Mouse (Mus musculus): ENCODE measurements around the gene Prkce. TPM values are rescaled to one million over a fixed set of nuclear protein-coding genes. Genes with fewer than 3 reads are reported as not detected.

The Prkce gene
- polyA plus RNA-seq, 1 experiment: not detected

GRCm38 (mm10) chr17:86145079-86145951 lies 22.3 kb upstream of the Prkce start, which contains the start of gene Srbd1:
Gene Srbd1 (minus strand): TSS chr17:86145175.
- Histone ChIP-seq H3K4me3 (ENCODE audit: insufficient read depth, low read depth, low read length) (peak within 1 kb of the TSS; percentile 92), H3K27ac (ENCODE audit: insufficient read depth, low read depth, low read length) (peak within 1 kb of the TSS; percentile 46), H3K4me1 (ENCODE audit: control insufficient read depth, insufficient read depth, low read length) (no peaks in the 10 kb centered on the region)
- under 1% methylated on average over 45 of the region's 45 CpGs for WGBS
- TF ChIP-seq POLR2A (IDR thresholded peaks at IDR 0.05; ENCODE audit: insufficient read depth, low read depth, low read length) (no peak), CTCF (IDR thresholded peaks at IDR 0.05; ENCODE audit: insufficient read depth, low read depth, low read length) (no peak)

GRCm38 (mm10) chr17:86149726-86150125 lies 17.9 kb upstream of the Prkce start:
- H3K27ac ChIP-seq (ENCODE audit: insufficient read depth, low read depth, low read length): no peak overlapping the region
- 91% methylated on average over 1 of the region's 1 CpGs for WGBS
- no peak for TF ChIP-seq POLR2A (IDR thresholded peaks at IDR 0.05; ENCODE audit: insufficient read depth, low read depth, low read length)
- no peak for TF ChIP-seq CTCF (IDR thresholded peaks at IDR 0.05; ENCODE audit: insufficient read depth, low read depth, low read length)
- no peaks in the 10 kb centered on the region for H3K4me1 ChIP-seq (ENCODE audit: control insufficient read depth, insufficient read depth, low read length)
- no peak overlapping the region for H3K4me3 ChIP-seq (ENCODE audit: insufficient read depth, low read depth, low read length)

- Histone ChIP-seq H3K27ac (ENCODE audit: insufficient read depth, low read depth, low read length) (no peak overlapping the region), H3K4me3 (ENCODE audit: insufficient read depth, low read depth, low read length) (no peak overlapping the region), H3K4me1 (ENCODE audit: control insufficient read depth, insufficient read depth, low read length) (no peaks in the 10 kb centered on the region)
- TF ChIP-seq POLR2A (IDR thresholded peaks at IDR 0.05; ENCODE audit: insufficient read depth, low read depth, low read length) (no peak), CTCF (IDR thresholded peaks at IDR 0.05; ENCODE audit: insufficient read depth, low read depth, low read length) (no peak)
- 8% methylated on average over 5 of the region's 5 CpGs for WGBS
Observed at GRCm38 (mm10) chr17:86150867-86151348, 16.7 kb upstream of the Prkce start.

GRCm38 (mm10) chr17:86156999-86157398 lies 10.6 kb upstream of the Prkce start:
- H3K4me3 ChIP-seq (ENCODE audit: insufficient read depth, low read depth, low read length): no peak overlapping the region
- 54% methylated on average over 6 of the region's 6 CpGs for WGBS

GRCm38 (mm10) chr17:86162672-86163071 lies 4.9 kb upstream of the Prkce start:
- Histone ChIP-seq H3K4me3 (ENCODE audit: insufficient read depth, low read depth, low read length) (no peak overlapping the region), H3K27ac (ENCODE audit: insufficient read depth, low read depth, low read length) (no peak overlapping the region), H3K4me1 (ENCODE audit: control insufficient read depth, insufficient read depth, low read length) (peaks cover 11% of the 10 kb centered on the region; the same call in 1 of the 2 replicates)
- TF ChIP-seq CTCF (IDR thresholded peaks at IDR 0.05; ENCODE audit: insufficient read depth, low read depth, low read length) (no peak), POLR2A (IDR thresholded peaks at IDR 0.05; ENCODE audit: insufficient read depth, low read depth, low read length) (no peak)
- 84% methylated on average over 15 of the region's 15 CpGs for WGBS

More at GRCm38 (mm10) chr17:86156999-86157398, 10.6 kb upstream of the Prkce start:
- no peak for TF ChIP-seq POLR2A (IDR thresholded peaks at IDR 0.05; ENCODE audit: insufficient read depth, low read depth, low read length)
- no peak for TF ChIP-seq CTCF (IDR thresholded peaks at IDR 0.05; ENCODE audit: insufficient read depth, low read depth, low read length)
- Histone ChIP-seq H3K27ac (ENCODE audit: insufficient read depth, low read depth, low read length) (0 out of 2 replicates have a peak overlapping the region, but pooled peaks have one; percentile 8), H3K4me1 (ENCODE audit: control insufficient read depth, insufficient read depth, low read length) (peaks cover 9% of the 10 kb centered on the region)

- TF ChIP-seq CTCF (IDR thresholded peaks at IDR 0.05; ENCODE audit: insufficient read depth, low read depth, low read length) (no peak), POLR2A (IDR thresholded peaks at IDR 0.05; ENCODE audit: insufficient read depth, low read depth, low read length) (no peak)
- Histone ChIP-seq H3K27ac (ENCODE audit: insufficient read depth, low read depth, low read length) (no peak overlapping the region), H3K4me3 (ENCODE audit: insufficient read depth, low read depth, low read length) (no peak overlapping the region), H3K4me1 (ENCODE audit: control insufficient read depth, insufficient read depth, low read length) (peaks cover 10% of the 10 kb centered on the region; the same call in 1 of the 2 replicates)
- 90% methylated on average over 7 of the region's 7 CpGs for WGBS
Observed at GRCm38 (mm10) chr17:86164416-86164815, 3.2 kb upstream of the Prkce start.

- Histone ChIP-seq H3K27ac (ENCODE audit: insufficient read depth, low read depth, low read length) (no peak overlapping the region), H3K4me1 (ENCODE audit: control insufficient read depth, insufficient read depth, low read length) (peaks cover 14% of the 10 kb centered on the region), H3K4me3 (ENCODE audit: insufficient read depth, low read depth, low read length) (peak overlapping the region; percentile 65)
- TF ChIP-seq CTCF (IDR thresholded peaks at IDR 0.05; ENCODE audit: insufficient read depth, low read depth, low read length) (no peak), POLR2A (IDR thresholded peaks at IDR 0.05; ENCODE audit: insufficient read depth, low read depth, low read length) (no peak)
- WGBS: 7% methylated on average over 19 of the region's 19 CpGs
Observed at GRCm38 (mm10) chr17:86166051-86166566, 1.5 kb upstream of the Prkce start.

- Histone ChIP-seq H3K4me3 (ENCODE audit: insufficient read depth, low read depth, low read length) (peak overlapping the region; percentile 65), H3K4me1 (ENCODE audit: control insufficient read depth, insufficient read depth, low read length) (peaks cover 16% of the 10 kb centered on the region), H3K27ac (ENCODE audit: insufficient read depth, low read depth, low read length) (peak overlapping the region; percentile 73)
- under 1% methylated on average over 46 of the region's 46 CpGs for WGBS
- TF ChIP-seq POLR2A (IDR thresholded peaks at IDR 0.05; ENCODE audit: insufficient read depth, low read depth, low read length) (no peak), CTCF (IDR thresholded peaks at IDR 0.05; ENCODE audit: insufficient read depth, low read depth, low read length) (no peak)
Observed at GRCm38 (mm10) chr17:86166567-86167319, 842 bp upstream of the Prkce start.
